Mouse (Mus musculus): Measurements from ENCODE around the gene Dact3. TPM values are rescaled to one million over a fixed set of nuclear protein-coding genes. Genes with fewer than 3 reads are reported as not detected.

Gene Dact3
- total RNA-seq, 4 experiments from 2014 or later, result 142 to 151 (median 149) TPM

DNA sequence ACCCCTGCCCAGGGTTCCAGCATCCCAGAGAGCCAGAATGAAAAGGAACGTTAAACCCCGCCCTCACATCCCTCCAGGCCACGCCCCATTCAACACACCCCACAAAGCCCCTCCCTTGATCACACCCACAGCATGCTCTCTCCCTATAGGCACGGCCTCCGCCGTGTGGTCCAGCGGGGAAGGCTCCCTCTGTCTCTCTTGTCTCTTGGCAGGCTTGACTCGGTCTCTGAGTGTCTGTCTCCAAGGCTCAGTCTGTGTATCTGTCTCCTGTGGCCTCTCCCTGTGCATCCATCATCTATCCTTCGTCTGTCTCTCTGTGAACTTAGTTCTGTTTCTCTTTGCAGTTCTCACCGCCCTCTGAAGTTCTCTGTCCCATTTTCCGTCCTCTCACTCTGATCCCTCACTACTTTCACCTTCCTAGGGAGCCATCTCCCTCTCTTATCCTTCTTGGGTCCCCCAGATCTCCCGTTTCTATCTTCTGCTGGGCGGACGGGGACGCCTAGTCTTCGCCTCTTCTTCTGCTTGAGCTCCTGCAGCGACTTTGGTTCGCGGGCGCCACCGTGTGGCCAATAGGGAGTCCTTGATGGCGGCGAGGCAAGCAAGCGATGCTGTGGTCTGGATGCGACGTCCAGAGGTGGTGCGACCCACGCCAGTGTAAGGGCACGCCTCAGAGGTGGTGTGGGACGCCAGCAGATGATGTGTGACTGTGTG is 16.7 kb downstream of the Dact3 start, which contains the start of gene Gng8:
Gene Gng8, plus strand, starts transcription at position 146 of the 711 bp plus-strand sequence.
- DNase-seq (ENCODE audit: low spot score in 2 of 2), result peak; percentile 76 to 86

DNA sequence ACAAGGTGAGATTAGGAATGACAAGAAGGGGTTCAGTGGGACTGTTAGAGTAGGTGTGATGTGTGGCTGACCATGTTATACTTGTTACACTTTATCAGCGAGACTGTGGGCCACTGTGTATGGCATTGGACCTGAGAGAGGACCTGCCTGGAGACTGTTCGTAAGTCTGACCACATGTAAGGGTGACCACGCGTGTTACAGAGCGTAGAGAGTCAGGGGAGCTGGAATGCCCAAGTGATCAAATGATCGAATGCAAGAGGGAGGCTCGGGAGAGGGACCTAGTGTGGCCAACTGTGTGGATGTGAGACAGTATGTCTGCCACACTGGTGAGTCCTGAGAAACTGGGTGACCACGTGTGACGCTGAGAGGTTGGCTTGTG is 17.2 kb downstream of the Dact3 start:
- no peak for DNase-seq (ENCODE audit: low spot score in 2 of 2)

DNA sequence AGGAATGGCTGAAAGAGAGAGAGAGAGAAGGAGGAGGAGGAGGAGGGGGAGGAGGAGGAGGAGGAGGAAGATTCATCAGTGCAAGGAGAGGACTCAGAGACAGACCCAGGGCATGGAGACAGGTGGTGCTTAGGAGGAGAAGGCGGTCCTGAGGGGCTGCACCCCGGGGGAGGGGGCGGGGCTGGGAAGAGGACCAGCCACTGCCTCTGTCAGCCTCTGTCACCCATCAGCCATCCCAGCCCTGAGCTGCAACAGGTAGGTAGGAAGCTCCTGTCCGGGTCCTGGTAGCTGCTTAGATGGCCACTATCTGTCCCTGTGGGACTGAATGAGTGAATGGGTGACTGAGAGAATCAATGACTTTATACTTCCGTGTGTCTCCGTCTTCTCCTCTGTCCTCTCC is 18.5 kb downstream of the Dact3 start:
- DNase-seq (ENCODE audit: low spot score in 2 of 2), result no peak

DNA sequence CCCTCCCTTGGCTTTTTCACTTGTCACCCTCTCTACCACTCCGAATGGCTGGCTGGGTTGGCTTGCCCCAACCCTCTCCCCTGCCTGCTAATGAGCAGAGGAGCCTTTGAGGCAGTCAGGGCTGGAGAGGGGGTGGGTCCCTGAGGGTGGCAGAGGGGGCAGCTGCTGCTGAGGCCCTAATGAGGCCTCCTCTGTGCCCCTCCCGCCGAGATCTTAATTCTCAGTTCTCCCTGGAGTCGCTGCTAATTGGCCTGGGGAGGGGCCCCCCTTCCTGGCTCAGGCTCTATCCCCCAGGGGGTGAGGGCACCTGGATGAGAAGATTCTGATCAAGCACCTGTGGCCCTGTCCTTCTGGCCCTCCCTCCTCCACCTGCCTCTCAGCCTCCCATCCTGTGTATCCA is 19.2 kb downstream of the Dact3 start:
- no peak for DNase-seq (ENCODE audit: low spot score in 2 of 2)

DNA sequence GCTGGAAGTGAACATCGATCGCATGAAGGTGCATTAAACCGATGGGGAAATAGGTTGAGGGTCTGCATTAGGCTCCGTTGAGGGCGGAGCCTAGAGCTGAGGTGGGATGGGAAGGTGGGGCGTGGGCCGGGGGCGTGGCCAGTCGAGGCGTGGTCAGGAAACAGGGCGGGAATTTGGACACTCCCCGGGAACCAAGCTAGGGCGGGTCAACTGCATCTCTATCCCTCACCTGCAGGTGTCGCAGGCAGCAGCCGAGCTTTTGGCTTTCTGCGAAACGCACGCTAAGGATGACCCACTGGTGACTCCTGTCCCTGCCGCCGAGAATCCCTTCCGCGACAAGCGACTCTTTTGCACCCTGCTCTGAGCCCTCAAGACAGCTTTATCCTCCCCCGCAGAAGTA is 19.9 kb downstream of the Dact3 start:
- peak in 1 of 2 experiments; percentile 65 for DNase-seq (ENCODE audit: low spot score in 2 of 2)

DNA sequence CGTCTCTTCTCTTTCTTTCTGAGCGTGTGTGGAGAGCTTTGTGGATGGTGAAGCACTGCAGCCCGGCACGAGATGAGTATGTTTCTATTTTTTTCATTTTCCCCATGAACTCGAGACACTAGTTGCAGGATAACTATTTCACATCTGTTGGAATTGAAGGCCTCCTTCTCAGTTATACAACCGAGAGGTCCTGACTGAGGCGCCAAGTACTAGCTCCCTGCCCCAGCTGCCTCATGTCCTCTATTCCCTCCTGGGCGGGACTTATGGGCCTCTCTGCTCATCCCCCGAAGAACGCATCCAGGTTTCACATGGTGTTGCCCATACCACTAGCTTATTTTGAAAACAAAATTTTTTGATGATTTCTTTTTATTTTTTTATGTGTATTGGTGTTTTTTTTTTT is 20.4 kb downstream of the Dact3 start:
- no peak for DNase-seq (ENCODE audit: low spot score in 2 of 2)

DNA sequence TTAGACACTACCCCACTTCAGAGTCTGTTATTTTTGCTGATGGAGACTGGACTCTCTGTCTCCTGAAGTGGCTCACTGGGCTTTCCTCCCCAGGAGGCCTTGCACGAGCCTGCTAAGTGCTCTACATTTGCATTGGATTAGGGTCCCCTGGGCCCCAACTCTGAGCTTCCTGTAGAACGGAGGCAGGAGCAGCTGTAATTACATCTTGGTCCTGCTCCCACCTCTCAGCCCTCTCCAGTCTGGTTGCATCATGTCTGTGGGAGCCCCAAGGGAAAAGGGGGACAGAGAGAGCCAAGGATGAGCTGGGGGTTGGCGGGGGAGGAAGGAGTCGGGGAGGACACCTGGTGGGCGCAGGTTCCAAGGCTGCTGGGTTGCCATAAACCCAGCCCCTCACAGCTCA is 25.4 kb downstream of the Dact3 start:
- no peak for DNase-seq (ENCODE audit: low spot score in 2 of 2)

DNA sequence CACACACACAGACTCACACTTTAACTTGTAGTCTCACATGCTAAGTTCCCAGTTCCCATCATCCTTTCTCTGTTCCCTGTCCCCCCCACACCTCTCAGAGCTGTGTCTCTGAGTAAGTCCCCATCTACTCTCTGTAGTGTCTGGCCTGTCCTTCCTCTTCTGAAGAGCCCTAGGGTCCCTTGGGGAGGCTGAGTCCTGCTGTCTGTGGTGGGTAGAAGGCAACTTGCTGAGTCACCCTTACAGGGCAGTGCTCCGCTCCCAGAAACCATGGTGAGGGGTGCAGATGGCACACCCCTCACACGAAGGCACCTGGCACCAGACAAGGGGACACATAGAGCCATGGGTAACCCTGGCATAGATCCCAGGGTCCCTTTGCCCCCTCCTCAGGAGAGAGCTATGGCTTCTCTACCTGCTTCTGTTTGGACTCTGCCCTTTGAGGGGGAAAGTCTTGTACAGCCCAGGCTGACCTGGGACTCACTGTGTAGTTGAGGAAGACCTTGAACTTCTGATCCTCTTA is 28.4 kb downstream of the Dact3 start:
- no peak for DNase-seq (ENCODE audit: low spot score in 2 of 2)

DNA sequence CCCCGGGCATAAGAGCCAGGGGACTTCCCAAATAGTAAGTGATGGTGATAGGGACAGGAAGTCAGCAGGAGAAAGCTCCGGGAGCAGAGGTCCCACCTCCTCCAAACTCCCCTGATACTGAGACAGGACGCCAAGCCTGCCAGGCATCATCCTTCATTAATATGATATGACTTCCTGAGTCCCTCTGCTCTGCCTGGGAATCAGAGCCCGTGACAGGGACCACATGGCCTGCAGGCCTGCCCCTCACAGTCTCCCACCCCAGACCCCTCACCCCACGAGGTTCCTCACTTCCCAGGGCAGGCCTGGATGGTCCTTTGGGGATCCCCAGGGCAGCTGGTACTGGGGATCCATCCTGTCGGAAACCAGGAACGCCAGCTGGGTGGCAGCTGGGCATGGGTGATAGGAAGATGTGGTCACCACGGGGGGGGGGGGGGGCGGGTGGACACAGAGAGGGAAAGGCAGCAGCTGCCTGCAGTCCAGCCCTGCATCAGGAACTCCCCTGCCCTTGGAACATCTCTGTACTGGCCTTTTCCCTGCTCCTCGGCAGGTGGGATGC is 29.1 kb downstream of the Dact3 start:
- no peak for DNase-seq (ENCODE audit: low spot score in 2 of 2)

DNA sequence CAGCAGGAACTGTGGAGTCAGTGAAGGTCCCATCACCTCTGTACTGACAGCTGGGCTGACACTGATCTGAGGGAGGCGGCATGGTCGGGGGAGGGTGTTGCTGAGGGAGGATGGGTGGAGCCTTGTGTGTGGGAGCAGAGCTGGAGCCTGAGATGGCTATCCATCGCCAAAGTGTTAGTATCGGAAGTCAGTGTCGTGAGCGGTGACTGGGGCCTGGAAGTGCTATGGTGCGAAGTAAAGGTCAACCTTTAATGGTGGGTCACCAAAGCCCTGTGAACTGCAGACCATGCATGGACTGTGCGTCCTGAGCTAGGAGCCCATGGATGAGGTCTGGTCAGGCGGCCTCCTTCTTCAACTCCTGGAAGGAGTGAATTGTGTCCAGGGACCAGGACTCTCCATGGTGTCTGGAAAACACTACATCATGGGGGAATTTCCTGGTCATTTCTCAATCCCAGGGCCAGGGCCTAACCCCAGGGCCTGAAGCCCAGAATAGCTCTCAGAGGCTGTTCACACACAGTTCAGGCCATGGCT is 30.4 kb downstream of the Dact3 start:
- DNase-seq (ENCODE audit: low spot score in 2 of 2), result no peak

DNA sequence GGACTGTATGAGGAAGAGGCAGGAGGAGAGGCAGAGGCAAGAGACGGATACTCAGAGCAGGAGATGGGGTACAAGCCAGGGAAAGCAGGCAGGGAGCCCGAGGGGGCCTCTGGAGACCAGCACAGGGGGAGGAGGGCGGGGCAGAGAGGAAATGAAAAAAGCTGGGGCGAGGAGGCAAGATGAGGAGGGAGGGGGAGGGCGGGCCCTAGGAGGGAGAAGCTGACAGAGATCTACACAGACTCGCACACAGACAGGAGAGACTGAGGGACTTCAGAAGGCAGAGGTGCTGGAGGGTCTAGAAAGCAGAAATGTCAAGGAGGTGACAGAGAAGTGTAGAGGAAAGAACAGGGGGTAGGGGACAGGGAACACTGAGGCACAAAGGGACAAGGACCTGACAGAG is 31.2 kb downstream of the Dact3 start, which contains the start of gene Ptgir:
Gene Ptgir, plus strand, starts transcription at position 210 of the 400 bp plus-strand sequence.
- no peak for DNase-seq (ENCODE audit: low spot score in 2 of 2)

DNA sequence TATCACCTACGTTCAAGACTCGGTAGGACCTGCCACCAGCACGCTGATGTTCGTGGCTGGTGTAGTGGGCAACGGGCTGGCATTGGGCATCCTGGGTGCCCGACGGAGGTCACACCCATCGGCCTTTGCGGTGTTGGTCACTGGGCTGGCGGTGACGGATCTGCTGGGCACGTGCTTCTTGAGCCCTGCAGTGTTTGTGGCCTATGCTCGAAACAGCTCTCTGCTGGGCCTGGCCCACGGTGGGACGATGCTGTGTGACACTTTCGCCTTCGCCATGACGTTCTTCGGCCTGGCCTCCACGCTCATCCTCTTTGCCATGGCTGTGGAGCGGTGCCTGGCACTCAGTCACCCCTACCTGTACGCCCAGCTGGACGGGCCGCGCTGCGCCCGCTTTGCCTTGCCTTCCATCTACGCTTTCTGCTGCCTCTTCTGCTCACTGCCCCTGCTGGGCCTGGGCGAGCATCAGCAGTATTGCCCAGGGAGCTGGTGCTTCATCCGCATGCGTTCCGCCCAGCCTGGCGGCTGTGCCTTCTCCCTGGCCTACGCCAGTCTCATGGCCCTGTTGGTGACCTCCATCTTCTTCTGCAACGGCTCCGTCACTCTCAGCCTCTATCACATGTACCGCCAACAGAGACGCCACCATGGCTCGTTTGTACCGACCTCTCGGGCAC is 31.9 kb downstream of the Dact3 start:
- DNase-seq (ENCODE audit: low spot score in 2 of 2), result no peak

DNA sequence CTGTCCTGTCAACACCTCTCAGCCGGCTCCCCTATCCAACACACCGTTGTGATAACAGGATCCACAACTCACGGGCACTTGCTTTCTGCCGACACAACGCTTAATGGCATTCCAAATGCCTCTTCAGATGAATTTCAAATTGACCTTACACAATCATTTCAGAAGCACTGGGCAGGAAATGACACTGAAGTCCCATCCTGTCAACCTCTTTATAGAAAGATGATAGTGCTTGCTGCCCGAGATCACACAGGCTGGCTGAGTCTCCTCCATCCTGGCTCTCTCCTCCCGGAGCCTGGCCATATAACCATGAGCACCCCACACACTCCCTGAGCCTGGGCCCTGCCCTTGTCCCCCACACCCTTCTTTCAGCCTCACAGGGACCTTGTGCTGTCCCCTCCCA is 32.7 kb downstream of the Dact3 start:
- DNase-seq (ENCODE audit: low spot score in 2 of 2), result no peak

DNA sequence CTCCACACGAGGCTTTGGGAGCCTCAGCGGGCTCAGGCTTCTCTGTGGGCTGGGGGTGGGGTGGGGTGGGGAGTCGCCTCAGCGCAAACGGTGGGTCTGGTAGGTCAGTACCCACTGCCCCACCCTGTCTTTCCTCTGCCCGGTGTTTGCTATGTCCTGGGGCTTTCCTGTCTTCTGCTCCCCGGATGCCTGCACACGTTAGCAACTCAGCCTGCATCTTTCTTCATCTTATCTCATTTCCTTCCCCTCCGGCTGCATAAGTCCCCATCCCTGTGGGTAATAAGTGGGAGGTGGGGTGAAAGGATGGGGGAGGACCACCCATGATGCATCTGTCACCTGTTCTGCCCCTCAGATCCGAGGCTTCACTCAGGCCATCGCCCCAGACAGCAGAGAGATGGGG is 33.2 kb downstream of the Dact3 start:
- DNase-seq (ENCODE audit: low spot score in 2 of 2), result no peak

DNA sequence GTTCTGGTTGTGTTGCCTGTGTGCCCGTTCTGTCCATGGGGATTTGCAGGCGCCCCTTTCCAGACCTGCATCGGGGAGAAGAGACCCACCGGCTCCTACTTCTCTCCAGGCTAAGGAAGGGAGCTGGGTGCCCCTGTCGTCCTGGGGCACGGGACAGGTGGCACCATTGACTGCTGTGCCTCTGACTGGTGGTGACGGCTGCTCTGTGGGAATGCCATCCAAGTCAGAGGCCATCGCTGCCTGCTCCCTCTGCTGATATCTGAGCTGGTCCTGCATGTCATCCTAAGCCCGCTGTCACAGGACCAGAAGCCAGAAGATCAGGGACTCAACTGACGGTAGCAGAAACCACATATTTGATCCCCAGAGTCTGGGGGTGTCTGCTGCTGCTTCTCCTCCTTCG is 33.7 kb downstream of the Dact3 start:
- DNase-seq (ENCODE audit: low spot score in 2 of 2), result no peak

DNA sequence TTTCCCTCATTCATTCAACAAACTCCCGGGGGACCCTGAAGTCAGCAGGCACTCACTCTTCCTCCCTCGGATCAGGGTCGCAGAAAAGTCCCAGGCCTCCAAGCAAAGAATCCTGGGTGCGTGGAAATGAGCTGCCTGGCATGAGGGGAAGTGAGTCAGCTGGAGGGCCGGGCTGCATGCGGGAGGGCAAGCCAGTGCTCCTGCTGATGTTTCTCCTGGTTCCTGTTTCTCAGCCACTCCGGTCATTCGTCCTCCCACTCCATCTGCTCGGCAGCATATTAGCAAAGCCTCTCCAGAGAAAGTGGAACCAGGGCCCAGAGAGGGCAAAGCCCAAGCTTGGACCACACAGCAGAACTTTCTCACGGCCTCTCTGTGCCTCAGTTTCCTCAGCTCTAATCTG is 34.8 kb downstream of the Dact3 start:
- DNase-seq (ENCODE audit: low spot score in 2 of 2), result no peak

DNA sequence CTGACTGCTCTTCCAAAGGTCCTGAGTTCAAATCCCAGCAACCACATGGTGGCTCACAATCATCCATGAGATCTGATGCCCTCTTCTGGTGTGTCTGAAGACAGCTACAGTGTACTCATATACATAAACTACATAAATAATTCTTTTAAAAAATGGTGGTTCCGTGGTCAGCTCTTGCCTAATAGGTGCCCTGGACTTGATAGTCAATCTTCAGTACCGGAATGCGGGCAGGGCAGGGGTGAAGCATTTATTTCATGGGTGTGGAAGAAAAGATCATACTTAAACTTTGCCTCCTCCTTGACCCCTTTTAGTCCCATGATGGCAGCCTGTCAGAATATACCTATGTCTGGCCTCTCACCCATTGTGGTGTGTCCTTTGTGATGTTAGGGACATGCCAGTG is 36.8 kb downstream of the Dact3 start:
- DNase-seq (ENCODE audit: low spot score in 2 of 2), result no peak

DNA sequence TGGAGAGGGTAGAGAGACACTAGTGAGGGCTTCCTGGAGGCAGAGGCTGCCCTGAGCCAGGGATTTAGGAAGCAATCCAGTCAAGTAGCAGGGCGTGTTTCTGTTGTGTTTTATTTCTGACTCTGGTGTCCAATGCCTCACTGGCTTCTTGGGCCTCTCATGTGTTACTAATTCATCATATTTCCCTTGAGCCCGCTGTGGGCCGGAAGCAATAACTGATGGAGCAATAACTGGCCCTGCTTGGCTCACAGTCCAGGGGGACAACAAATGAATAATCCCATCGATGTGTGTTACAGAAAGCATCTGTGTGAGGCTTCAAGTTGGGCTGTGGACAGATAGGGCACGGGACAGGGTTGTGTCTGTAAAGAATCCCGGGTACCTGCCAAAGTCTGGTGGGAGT is 37.2 kb downstream of the Dact3 start:
- DNase-seq (ENCODE audit: low spot score in 2 of 2), result no peak

DNA sequence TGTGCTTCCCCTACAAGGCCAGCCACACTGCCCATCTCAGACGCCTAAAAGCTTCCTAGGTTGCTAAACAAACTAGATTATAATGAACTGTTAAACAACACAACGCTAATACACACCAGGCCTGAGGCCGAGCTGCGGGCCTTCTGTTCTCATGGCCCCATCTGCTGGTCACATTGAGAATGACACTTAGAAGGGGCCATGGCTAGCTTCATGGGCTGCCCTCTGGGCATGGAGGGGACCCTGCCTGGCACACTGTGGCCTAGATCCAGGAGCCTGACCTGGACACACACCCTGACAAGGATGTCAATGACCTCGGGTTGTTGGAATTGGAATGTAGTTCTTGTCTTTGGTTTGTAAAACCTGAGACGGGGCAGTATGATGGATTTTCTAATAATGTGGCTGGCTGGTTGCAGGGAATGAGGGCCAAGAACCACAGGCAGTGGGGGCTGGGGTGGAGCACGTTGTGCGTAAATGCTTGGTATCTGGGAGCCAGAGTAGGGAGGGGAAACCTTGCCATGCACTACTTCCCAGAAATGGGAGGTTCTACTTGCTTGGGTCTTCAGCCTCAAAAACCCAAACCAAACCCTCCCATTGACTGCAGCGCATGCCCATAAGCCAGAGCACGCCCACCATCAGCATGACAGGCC is 38.8 kb downstream of the Dact3 start:
- peak in 1 of 2 experiments; percentile 76 for DNase-seq (ENCODE audit: low spot score in 2 of 2)

DNA sequence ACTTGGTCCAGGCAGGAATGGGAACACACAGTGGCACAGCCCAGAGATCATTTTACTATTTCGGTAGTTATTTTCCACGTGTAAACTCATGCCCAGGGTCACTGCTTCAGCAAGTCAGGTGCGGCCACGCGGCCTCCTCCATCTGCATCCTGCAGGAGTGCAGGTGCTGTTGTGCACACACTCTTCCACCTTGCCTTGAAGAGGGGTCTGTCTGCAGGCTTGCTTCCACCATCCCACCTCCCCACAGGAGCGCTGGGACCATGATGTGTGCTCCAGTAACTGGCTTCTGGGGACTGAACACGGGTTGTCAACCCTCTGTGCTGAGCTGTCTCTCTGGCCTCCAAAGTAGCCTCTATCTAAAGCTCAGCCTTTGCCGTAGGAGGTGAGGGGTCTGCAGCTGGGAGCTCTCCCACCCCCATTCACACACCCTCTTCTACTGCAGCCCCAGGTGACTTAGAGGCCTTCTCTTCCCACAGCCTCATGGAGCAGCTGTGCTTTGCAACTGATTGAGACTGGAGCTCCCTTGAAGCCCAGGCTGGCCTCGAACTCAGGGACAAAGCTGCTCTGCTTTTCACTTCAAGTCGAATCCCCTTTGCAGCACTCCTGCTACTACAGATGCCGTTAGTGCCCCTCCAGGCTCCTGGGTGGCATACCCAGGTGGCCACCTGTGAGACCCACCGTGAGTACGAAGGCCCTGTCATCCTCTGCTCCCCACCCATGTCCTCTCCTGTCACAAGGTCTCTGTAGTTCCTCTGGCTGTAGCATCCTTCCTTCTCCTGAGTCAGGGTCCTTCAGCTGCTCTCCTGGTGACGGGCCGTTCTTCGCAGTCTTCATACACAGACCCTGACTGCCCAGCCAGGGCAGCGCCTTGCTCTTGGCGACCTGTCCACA is 39.6 kb downstream of the Dact3 start:
- no peak for DNase-seq (ENCODE audit: low spot score in 2 of 2)
